Comparison of ENCODE assay signal across 9 mouse cellular contexts in genomic region chr16:43890747-43891336, GRCm38 (mm10). TPM values are rescaled to one million over a fixed set of nuclear protein-coding genes. Genes with fewer than 3 reads are reported as not detected.
A peak's percentile ranks its signal among the peaks of the same experiment; 100 is the strongest.
DNase-seq lines count a peak whose midpoint lies in the region; ATAC-seq and TF ChIP-seq lines count a peak whose summit lies in the region.
"Had no signal": no experiment of that assay in that cellular context is flagged by ENCODE, and none has a peak within 500 bp of the region (broad histone marks: within the 10 kb centered on the region; RNA-seq: fewer than 3 reads in every experiment).

No protein-coding gene starts in this region.

- WGBS in midbrain, embryonic 10.5 days = 83% methylated on average over 4 of the region's 4 CpGs
- 91% methylated on average over 4 of the region's 4 CpGs for WGBS in midbrain, postnatal 0 days
- 74% methylated on average over 4 of the region's 4 CpGs for WGBS in intestine, embryonic 16.5 days
- WGBS in neural tube, embryonic 14.5 days = 86% methylated on average over 4 of the region's 4 CpGs

- H3K27ac ChIP-seq in midbrain, embryonic 10.5 days (replicated peaks) = peak overlapping the region; percentile 94; the same call in 1 of the 2 replicates
- H3K27ac ChIP-seq in midbrain, postnatal 0 days (ENCODE audit: low read depth, low read length) = no peak overlapping the region
- no peak overlapping the region for H3K27ac ChIP-seq in intestine, embryonic 16.5 days (ENCODE audit: low read length)
- no peak overlapping the region for H3K27ac ChIP-seq in neural tube, embryonic 14.5 days (ENCODE audit: low read depth, low read length)

- peaks cover 17% of the 10 kb centered on the region for H3K4me1 ChIP-seq in midbrain, embryonic 10.5 days
- H3K4me1 ChIP-seq in midbrain, postnatal 0 days (ENCODE audit: insufficient read depth, low read length) = no peaks in the 10 kb centered on the region; the same call in 1 of the 2 replicates
- H3K4me1 ChIP-seq in intestine, embryonic 16.5 days (ENCODE audit: control insufficient read depth, insufficient read depth, low read length) = peaks cover 5% of the 10 kb centered on the region; the same call in 1 of the 2 replicates
- H3K4me1 ChIP-seq in neural tube, embryonic 14.5 days (ENCODE audit: control insufficient read depth, insufficient read depth, low read length) = peaks cover 10% of the 10 kb centered on the region

- H3K9ac ChIP-seq in midbrain, postnatal 0 days (replicated peaks; ENCODE audit: low read length, poor library complexity, severe bottlenecking) = no peak overlapping the region
- H3K9ac ChIP-seq in intestine, embryonic 16.5 days (ENCODE audit: low read depth, low read length) = peak overlapping the region; percentile 88
- no peak overlapping the region for H3K9ac ChIP-seq in neural tube, embryonic 14.5 days (replicated peaks; ENCODE audit: low read depth, low read length)

- H3K4me2 ChIP-seq in midbrain, postnatal 0 days (ENCODE audit: low read depth, low read length, poor library complexity, severe bottlenecking) = no peak overlapping the region
- H3K4me2 ChIP-seq in intestine, embryonic 16.5 days (ENCODE audit: low read depth, low read length) = peak overlapping the region; percentile 67; the same call in 1 of the 2 replicates
- H3K4me2 ChIP-seq in neural tube, embryonic 14.5 days (ENCODE audit: low read depth, low read length) = peak overlapping the region; percentile 66; the same call in 1 of the 2 replicates

- intact Hi-C loops in heart, postnatal 14 days (cut with DNase I) = loop anchor here (5.0 kb wide), 1 partner anchor 171 kb away; the partner anchor contains the start of gene Gramd1c

- H3K4me3 ChIP-seq in midbrain, embryonic 10.5 days = peak overlapping the region; percentile 76
- H3K4me3 ChIP-seq in midbrain, postnatal 0 days (ENCODE audit: low read depth, low read length) = no peak overlapping the region
- no peak overlapping the region for H3K4me3 ChIP-seq in intestine, embryonic 16.5 days (ENCODE audit: low read length)
- no peak overlapping the region for H3K4me3 ChIP-seq in neural tube, embryonic 14.5 days (ENCODE audit: low read depth, low read length)

- H3K9me3 ChIP-seq in midbrain, embryonic 10.5 days (replicated peaks) = no peaks in the 10 kb centered on the region
- no peaks in the 10 kb centered on the region for H3K9me3 ChIP-seq in midbrain, postnatal 0 days (ENCODE audit: low read length)
- H3K9me3 ChIP-seq in intestine, embryonic 16.5 days (ENCODE audit: control insufficient read depth, low read length) = no peaks in the 10 kb centered on the region
- H3K9me3 ChIP-seq in neural tube, embryonic 14.5 days (ENCODE audit: control insufficient read depth, low read length) = no peaks in the 10 kb centered on the region

- TF ChIP-seq CTCF in midbrain, postnatal 0 days (IDR thresholded peaks at IDR 0.05) = no peak

- DNase-seq in heart, adult 11 months = peak; percentile 25
- no peak for DNase-seq in heart, postnatal 14 days
- DNase-seq in midbrain, embryonic 10.5 days (ENCODE audit: low spot score) = no peak
- DNase-seq in midbrain, postnatal 0 days (ENCODE audit: low spot score) = no peak
- DNase-seq in cerebellum, adult 9-10 months = no peak
- DNase-seq in frontal cortex, postnatal 10 days (ENCODE audit: low spot score in 2 of 2) = no peak
- DNase-seq: adrenal gland, postnatal 10 days had no signal

- ATAC-seq in midbrain, postnatal 0 days (ENCODE audit: low FRiP score) = no peak
- no peak for ATAC-seq in intestine, embryonic 16.5 days
- ATAC-seq in neural tube, embryonic 14.5 days (ENCODE audit: low read depth) = no peak

- 0 out of 2 replicates have a peak, but pooled peaks cover 3% of the 10 kb centered on the region for H3K36me3 ChIP-seq in midbrain, embryonic 10.5 days
- no peaks in the 10 kb centered on the region for H3K36me3 ChIP-seq in midbrain, postnatal 0 days (ENCODE audit: insufficient read depth, low read length)
- no peaks in the 10 kb centered on the region for H3K36me3 ChIP-seq in intestine, embryonic 16.5 days (ENCODE audit: control insufficient read depth, insufficient read depth, low read length)
- H3K36me3 ChIP-seq in neural tube, embryonic 14.5 days (ENCODE audit: control insufficient read depth, insufficient read depth, low read length) = no peaks in the 10 kb centered on the region

- H3K27me3 ChIP-seq in midbrain, embryonic 10.5 days (ENCODE audit: low read depth, poor library complexity, severe bottlenecking) = no peaks in the 10 kb centered on the region
- no peaks in the 10 kb centered on the region for H3K27me3 ChIP-seq in midbrain, postnatal 0 days (ENCODE audit: insufficient read depth, low read length)
- H3K27me3 ChIP-seq in intestine, embryonic 16.5 days (replicated peaks; ENCODE audit: control insufficient read depth, insufficient read depth, low read length) = no peaks in the 10 kb centered on the region
- H3K27me3 ChIP-seq in neural tube, embryonic 14.5 days (ENCODE audit: control insufficient read depth, insufficient read depth, low read length) = no peaks in the 10 kb centered on the region

RNA-seq across cellular contexts. Expression of gene Ccdc191, which starts 1.2 kb away (rescaled TPM):
- total RNA-seq in heart, postnatal 14 days (2021) = 1 to 10 TPM; 1.7 to 2.7 TPM
- polyA plus RNA-seq in midbrain, embryonic 10.5 days (2016; fragmentation: Nextera tagmentation; extraction: Ambion mirVana) = 15.7 and 19.3 TPM in 2 replicates
- total RNA-seq in midbrain, postnatal 0 days (2014; rRNA removed) = 0.93 and 1.2 TPM in 2 replicates
- 4.0 and 4.6 TPM in 2 replicates for polyA plus RNA-seq in midbrain, postnatal 0 days (2015; fragmentation: Nextera tagmentation; extraction: Ambion mirVana)
- polyA plus RNA-seq in intestine, embryonic 16.5 days (2015; fragmentation: Nextera tagmentation; extraction: Ambion mirVana) = 9.9 and 11.7 TPM in 2 replicates
- 5.9 and 6.2 TPM in 2 replicates for polyA plus RNA-seq in neural tube, embryonic 14.5 days (2014; fragmentation: Nextera tagmentation; extraction: Ambion mirVana)

RNA-seq across cellular contexts. Expression of gene Qtrt2, which starts 35.8 kb away (rescaled TPM):
- total RNA-seq in heart, postnatal 14 days (2021) = 10 to 100 TPM; 14.7 to 16.2 TPM
- 32.2 and 32.5 TPM in 2 replicates for polyA plus RNA-seq in midbrain, embryonic 10.5 days (2016; fragmentation: Nextera tagmentation; extraction: Ambion mirVana)
- total RNA-seq in midbrain, postnatal 0 days (2014; rRNA removed) = 28.8 and 34.5 TPM in 2 replicates
- polyA plus RNA-seq in midbrain, postnatal 0 days (2015; fragmentation: Nextera tagmentation; extraction: Ambion mirVana) = 10.3 TPM in 2 replicates
- 15.5 and 17.9 TPM in 2 replicates for polyA plus RNA-seq in intestine, embryonic 16.5 days (2015; fragmentation: Nextera tagmentation; extraction: Ambion mirVana)
- 24.8 and 25.0 TPM in 2 replicates for polyA plus RNA-seq in neural tube, embryonic 14.5 days (2014; fragmentation: Nextera tagmentation; extraction: Ambion mirVana)
